Mouse (Mus musculus) cerebellum, postnatal 36 days (tissue): ENCODE measurements around the gene Abl2.
"Not testable (repeated sequence)": the region's sequence is repeated elsewhere in the genome, so short reads cannot be mapped to it uniquely, and the experiment has no call there.

ENCODE experiments used
- DNase-seq, 2 experiments: peaks; one replicate each; pipeline ENCODE4 v3.0.0; 2021 to 2022; ENCODE audit warnings: mixed read lengths in 2 of 2

The Abl2 gene

GRCm38 (mm10) chr1:156558024-156558930 is at the start of gene Abl2:
Abl2 (plus strand) TSS chr1:156558786.
- DNase-seq = peak; percentile 83 to 88

- no peak for DNase-seq
Observed at GRCm38 (mm10) chr1:156520136-156520780, 38.3 kb upstream of the Abl2 start.

GRCm38 (mm10) chr1:156521796-156522517 is 36.6 kb upstream of the Abl2 start:
- no peak for DNase-seq

- not testable (repeated sequence) for DNase-seq
Observed at GRCm38 (mm10) chr1:156523842-156524241, 34.7 kb upstream of the Abl2 start, which contains the start of gene Gm10031. Gm10031 (plus strand) TSS chr1:156524012.

- not testable (repeated sequence) for DNase-seq
Observed at GRCm38 (mm10) chr1:156532476-156533175, 26.0 kb upstream of the Abl2 start.

GRCm38 (mm10) chr1:156533483-156533882 is 25.1 kb upstream of the Abl2 start:
- no peak for DNase-seq

- no peak for DNase-seq
Observed at GRCm38 (mm10) chr1:156533911-156534310, 24.7 kb upstream of the Abl2 start.

- DNase-seq = no peak
Observed at GRCm38 (mm10) chr1:156537031-156537430, 21.6 kb upstream of the Abl2 start.

- no peak for DNase-seq
Observed at GRCm38 (mm10) chr1:156537701-156538100, 20.9 kb upstream of the Abl2 start.

GRCm38 (mm10) chr1:156538382-156538781 is 20.2 kb upstream of the Abl2 start:
- no peak for DNase-seq

- DNase-seq = no peak
Observed at GRCm38 (mm10) chr1:156539787-156540560, 18.6 kb upstream of the Abl2 start.

GRCm38 (mm10) chr1:156543999-156544398 is 14.6 kb upstream of the Abl2 start:
- no peak for DNase-seq

GRCm38 (mm10) chr1:156558950-156559640 is 509 bp downstream of the Abl2 start:
- peak; percentile 55 to 64 for DNase-seq

GRCm38 (mm10) chr1:156559641-156560020 is 1.0 kb downstream of the Abl2 start:
- no peak for DNase-seq

GRCm38 (mm10) chr1:156560500-156560899 is 1.9 kb downstream of the Abl2 start:
- no peak for DNase-seq

GRCm38 (mm10) chr1:156565328-156565727 is 6.7 kb downstream of the Abl2 start:
- DNase-seq = no peak

- peak; percentile 20 to 22 for DNase-seq
Observed at GRCm38 (mm10) chr1:156566132-156566531, 7.5 kb downstream of the Abl2 start.

GRCm38 (mm10) chr1:156569615-156570014 is 11.0 kb downstream of the Abl2 start:
- DNase-seq = no peak

GRCm38 (mm10) chr1:156572952-156573351 is 14.4 kb downstream of the Abl2 start:
- DNase-seq = no peak

GRCm38 (mm10) chr1:156581149-156581548 is 22.6 kb downstream of the Abl2 start:
- DNase-seq = peak in 1 of 2 experiments; percentile 14

- no peak for DNase-seq
Observed at GRCm38 (mm10) chr1:156584175-156584574, 25.6 kb downstream of the Abl2 start.
